Comparison of ENCODE assay signal across 8 mouse cellular contexts in the genomic region with DNA sequence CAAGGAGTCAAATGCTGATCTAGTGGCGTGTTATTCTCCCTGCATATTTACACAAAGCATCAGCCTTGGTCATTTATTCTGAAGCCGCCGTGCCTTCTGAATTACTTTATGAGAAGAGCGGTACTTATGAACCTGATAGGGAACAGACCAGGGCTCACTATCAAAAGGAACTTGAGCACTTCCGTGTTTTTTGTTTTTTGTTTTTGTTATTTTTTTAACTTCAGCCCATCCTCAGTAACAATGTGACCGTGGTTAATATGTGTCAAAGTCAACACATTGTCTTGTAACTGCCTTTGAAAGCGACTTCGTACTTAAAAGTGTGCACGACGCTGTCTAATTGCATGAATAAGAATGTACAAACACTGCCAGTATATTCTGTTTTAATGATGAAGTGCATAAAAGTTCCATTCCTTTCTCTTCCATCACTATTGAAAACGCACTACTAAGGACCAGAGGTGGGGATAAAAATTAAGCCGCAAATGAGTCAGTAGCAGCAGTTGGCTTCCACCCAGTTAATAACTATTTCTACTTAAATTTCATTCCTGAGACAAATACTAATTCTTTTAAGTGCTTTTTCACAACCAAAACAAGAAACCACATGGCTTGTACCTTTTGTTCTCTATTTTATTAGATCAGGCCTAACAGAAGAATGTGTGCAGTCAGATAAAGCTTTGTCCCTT. TPM values are rescaled to one million over a fixed set of nuclear protein-coding genes. Genes with fewer than 3 reads are reported as not detected.
DNase-seq lines count a peak whose midpoint lies in the region; ATAC-seq and TF ChIP-seq lines count a peak whose summit lies in the region.

No protein-coding gene starts in this region.

- no peaks in the 10 kb centered on the region for H3K4me1 ChIP-seq in liver, adult 2 months (ENCODE audit: control insufficient read depth, insufficient read depth, low read length)
- H3K4me1 ChIP-seq in forebrain, embryonic 11.5 days (replicated peaks; ENCODE audit: control insufficient read depth, insufficient read depth, low read length): peaks cover 3% of the 10 kb centered on the region
- H3K4me1 ChIP-seq in limb, embryonic 10.5 days: no peaks in the 10 kb centered on the region
- H3K4me1 ChIP-seq in olfactory bulb, adult 2 months (ENCODE audit: control insufficient read depth, insufficient read depth, low read length): 0 out of 2 replicates have a peak, but pooled peaks cover 2% of the 10 kb centered on the region

- no peaks in the 10 kb centered on the region for H3K9me3 ChIP-seq in forebrain, embryonic 11.5 days (ENCODE audit: control insufficient read depth, low read length)
- H3K9me3 ChIP-seq in limb, embryonic 10.5 days (replicated peaks): no peaks in the 10 kb centered on the region

- DNase-seq in liver, adult 2 months (ENCODE audit: extremely low read depth, low read depth, low spot score): no peak
- no peak for DNase-seq in liver
- no peak for DNase-seq in forebrain, embryonic 11.5 days (ENCODE audit: low spot score)
- no peak for DNase-seq in limb, embryonic 10.5 days (ENCODE audit: low spot score)
- DNase-seq in spleen, adult 12 weeks (ENCODE audit: low spot score): no peak
- no peak for DNase-seq in cerebellum, adult 9-11 months
- DNase-seq in layer of hippocampus, postnatal 14 days (ENCODE audit: low spot score in 2 of 2): no peak

- H3K79me2 ChIP-seq in liver, adult 2 months (ENCODE audit: control insufficient read depth, insufficient read depth, low read length): no peaks in the 10 kb centered on the region

- H3K27ac ChIP-seq in liver, adult 2 months (replicated peaks; ENCODE audit: insufficient read depth, low read depth, low read length): no peak overlapping the region
- no peak overlapping the region for H3K27ac ChIP-seq in forebrain, embryonic 11.5 days (ENCODE audit: low read depth, low read length)
- peak overlapping the region; percentile 80 for H3K27ac ChIP-seq in limb, embryonic 10.5 days
- peak overlapping the region; percentile 81 for H3K27ac ChIP-seq in olfactory bulb, adult 2 months (ENCODE audit: insufficient read depth, low read depth, low read length)

- H3K27me3 ChIP-seq in liver, adult 2 months (ENCODE audit: control insufficient read depth, insufficient read depth, low read length): peaks cover 13% of the 10 kb centered on the region
- peaks cover 7% of the 10 kb centered on the region; the same call in 1 of the 2 replicates for H3K27me3 ChIP-seq in forebrain, embryonic 11.5 days (ENCODE audit: control insufficient read depth, insufficient read depth, low read length)
- 0 out of 2 replicates have a peak, but pooled peaks cover 5% of the 10 kb centered on the region for H3K27me3 ChIP-seq in limb, embryonic 10.5 days (ENCODE audit: low read depth, poor library complexity, severe bottlenecking)

- H3K4me2 ChIP-seq in forebrain, embryonic 11.5 days (ENCODE audit: low read depth, low read length, severe bottlenecking): peak overlapping the region; percentile 65

- no peak for TF ChIP-seq CTCF in liver, adult 2 months (IDR thresholded peaks at IDR 0.05; ENCODE audit: low read depth, low read length)
- TF ChIP-seq CTCF in olfactory bulb, adult 2 months (IDR thresholded peaks at IDR 0.05; ENCODE audit: insufficient read depth, low read depth, low read length): no peak

- no peak overlapping the region for H3K9ac ChIP-seq in liver, adult 2 months (ENCODE audit: low read depth, low read length)
- peak overlapping the region; percentile 58 for H3K9ac ChIP-seq in forebrain, embryonic 11.5 days (ENCODE audit: low read length)

- TF ChIP-seq POLR2A in liver, adult 2 months (IDR thresholded peaks at IDR 0.05; ENCODE audit: extremely low read depth, insufficient read depth, low read length): no peak
- TF ChIP-seq POLR2A in olfactory bulb, adult 2 months (IDR thresholded peaks at IDR 0.05; ENCODE audit: insufficient read depth, low read depth, low read length): no peak

- peak overlapping the region; percentile 64; the same call in 1 of the 2 replicates for H3K4me3 ChIP-seq in liver, adult 2 months (ENCODE audit: insufficient read depth, low read depth, low read length)
- H3K4me3 ChIP-seq in forebrain, embryonic 11.5 days (ENCODE audit: low read depth, low read length): peak overlapping the region; percentile 55
- H3K4me3 ChIP-seq in limb, embryonic 10.5 days: peak overlapping the region; percentile 69
- H3K4me3 ChIP-seq in olfactory bulb, adult 2 months (ENCODE audit: insufficient read depth, low read depth, low read length): peak overlapping the region; percentile 75

- ATAC-seq in forebrain, embryonic 11.5 days (replicated peaks; ENCODE audit: low FRiP score): no peak

- 24% methylated on average over 12 of the region's 12 CpGs for WGBS in liver, adult 2 months
- WGBS in forebrain, embryonic 11.5 days: 6% methylated on average over 12 of the region's 12 CpGs
- 24% methylated on average over 12 of the region's 12 CpGs for WGBS in limb, embryonic 10.5 days
- WGBS in olfactory bulb, adult 2 months: 11% methylated on average over 12 of the region's 12 CpGs

- no peaks in the 10 kb centered on the region for H3K36me3 ChIP-seq in liver, adult 2 months (ENCODE audit: control insufficient read depth, insufficient read depth, low read length)
- no peaks in the 10 kb centered on the region for H3K36me3 ChIP-seq in forebrain, embryonic 11.5 days (ENCODE audit: control insufficient read depth, insufficient read depth, low read length)
- no peaks in the 10 kb centered on the region for H3K36me3 ChIP-seq in limb, embryonic 10.5 days

RNA-seq across cellular contexts. Expression of gene Thsd7a, which starts 0.5 kb away (rescaled TPM):
- total RNA-seq in liver, adult 2 months (2014; rRNA removed): 0.37 and 1.6 TPM in 2 replicates
- 0.13 and 0.22 TPM in 2 replicates for polyA plus RNA-seq in liver, adult 2 months (2012; rRNA removed)
- 4.9 and 5.8 TPM in 2 replicates for polyA plus RNA-seq in forebrain, embryonic 11.5 days (2014; fragmentation: Nextera tagmentation; extraction: Ambion mirVana)
- polyA plus RNA-seq in limb, embryonic 10.5 days (2016; fragmentation: Nextera tagmentation; extraction: Ambion mirVana): 0.45 and 1.2 TPM in 2 replicates
- 41.5 TPM in 1 of 2 replicates, not detected in the other for polyA plus RNA-seq in olfactory bulb, adult 2 months (2012; ENCODE audit: insufficient read depth, insufficient read length, low replicate concordance, missing spikeins)
- total RNA-seq in layer of hippocampus, postnatal 14 days (2021): 10 to 100 TPM; 37.0 to 41.1 TPM

Comparison
In these comparisons a context has a peak if more than half of its experiments do, and no peak if none do; other contexts are left out.
1. H3K27ac ChIP-seq: peak in limb, embryonic 10.5 days (single experiment) and olfactory bulb, adult 2 months (single experiment); none in liver, adult 2 months (single experiment) and forebrain, embryonic 11.5 days (single experiment).
2. Peak in every context shown above with its lines, with median percentiles within 50 percentile points of each other: H3K4me3 ChIP-seq.